Mouse (Mus musculus): ENCODE data around the gene Wwtr1.

Wwtr1 gene

DNA sequence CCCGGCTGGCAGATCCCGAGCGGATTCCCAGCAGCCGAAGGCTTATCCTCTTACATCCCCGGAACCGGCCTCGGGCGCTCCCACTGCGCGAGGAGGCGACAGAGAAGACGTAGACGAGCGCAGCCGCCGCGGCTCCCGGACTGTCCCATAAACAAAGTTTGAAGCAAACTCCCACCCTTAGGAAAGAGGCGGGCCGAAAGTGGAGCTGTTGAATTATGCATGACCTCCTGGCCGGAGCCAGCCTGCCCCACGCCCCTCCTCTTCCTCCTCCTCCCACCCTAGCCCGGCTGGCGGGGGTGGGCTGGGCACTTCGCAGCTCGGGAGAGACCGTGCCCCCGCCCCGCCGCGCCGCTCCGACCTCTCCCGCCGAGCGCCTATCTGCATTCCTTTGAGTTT, at the start of gene Wwtr1:
Gene Wwtr1, minus strand, starts transcription at position 251 of the 396 bp plus-strand sequence.
- DNase-seq = peak; percentile 96 to 98

DNA sequence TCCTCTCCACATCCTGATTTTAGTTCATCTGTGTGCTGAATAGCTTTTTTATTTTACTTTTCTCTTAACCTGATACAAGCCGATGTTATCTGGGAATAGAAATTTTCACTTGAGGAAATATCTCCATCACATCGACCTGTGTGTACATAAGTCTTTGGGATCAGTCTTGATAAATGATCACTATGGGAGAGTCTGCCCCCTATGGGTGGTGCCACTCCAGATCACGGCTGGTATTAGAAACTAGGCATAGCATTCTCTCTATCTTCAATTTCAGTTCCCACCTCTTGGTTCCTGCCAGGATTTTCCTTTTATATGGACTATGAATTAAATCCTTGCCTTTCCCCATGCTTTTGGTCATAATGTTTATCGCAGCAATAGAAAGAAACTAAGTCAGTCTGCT, 44.0 kb upstream of the Wwtr1 start:
- DNase-seq = peak; percentile 52 to 74

DNA sequence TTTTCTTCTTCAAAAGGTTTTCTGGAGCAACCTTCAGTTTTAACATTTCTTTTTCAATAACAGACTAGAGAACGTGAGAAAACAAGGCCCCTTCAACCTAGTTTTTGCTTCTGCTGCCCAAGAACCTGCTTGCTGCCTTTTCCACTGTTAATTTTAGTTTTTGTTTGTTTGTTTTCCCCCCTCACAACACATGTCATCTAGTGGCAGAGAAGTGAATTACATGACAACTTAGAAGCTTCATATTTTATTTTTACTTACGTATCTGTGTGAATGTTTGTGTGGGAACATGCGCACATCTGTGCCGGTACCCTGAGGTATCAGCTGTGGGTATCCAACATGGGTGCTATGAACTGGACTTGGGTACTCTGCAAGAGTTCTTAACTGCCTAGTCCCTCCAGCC, 39.9 kb upstream of the Wwtr1 start:
- DNase-seq = no peak

DNA sequence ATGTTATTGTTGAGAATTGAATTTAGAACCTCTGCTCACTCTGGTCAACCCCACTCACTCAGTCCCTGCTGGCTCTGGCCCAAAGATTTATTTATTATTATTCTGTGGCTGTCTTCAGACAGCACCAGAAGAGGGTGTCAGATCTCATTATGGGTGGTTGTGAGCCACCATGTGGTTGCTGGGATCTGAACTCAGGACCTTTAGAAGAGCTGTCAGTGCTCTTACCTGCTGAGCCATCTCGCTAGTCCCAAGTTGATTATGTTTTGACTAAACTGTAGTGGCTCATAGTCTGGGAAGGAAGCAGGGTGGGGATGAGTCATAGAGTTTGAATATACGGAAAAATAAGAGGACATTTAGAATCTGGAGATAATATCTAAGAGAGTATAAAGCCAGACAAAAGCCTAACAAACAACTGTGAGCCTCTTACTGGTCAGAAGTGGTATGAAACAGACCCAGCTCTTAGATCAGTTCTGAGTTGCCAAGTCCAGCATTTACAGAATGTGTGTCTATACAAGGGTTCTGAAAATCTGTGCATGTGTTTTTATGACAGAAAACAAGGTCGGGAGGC, 36.8 kb upstream of the Wwtr1 start:
- no peak for DNase-seq

DNA sequence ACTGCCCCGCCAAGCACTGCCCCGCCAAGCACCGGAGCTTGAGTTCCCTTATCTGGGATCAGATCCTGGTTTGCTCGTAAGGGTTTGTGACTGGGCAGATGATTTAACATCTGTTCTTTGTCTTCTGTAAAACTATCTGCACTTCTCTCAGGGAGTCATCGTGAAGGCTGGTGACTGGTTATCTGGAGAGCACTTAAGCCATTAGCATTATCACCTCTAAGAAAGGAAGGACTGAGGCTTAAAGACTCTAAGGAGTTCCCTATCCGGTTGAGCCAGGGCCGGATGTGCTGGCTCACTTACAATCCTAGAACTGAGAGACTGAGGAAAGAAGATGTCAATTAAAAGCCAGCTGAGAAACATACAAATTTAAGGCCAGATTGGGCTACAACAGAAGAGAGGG, 36.1 kb upstream of the Wwtr1 start:
- no peak for DNase-seq

DNA sequence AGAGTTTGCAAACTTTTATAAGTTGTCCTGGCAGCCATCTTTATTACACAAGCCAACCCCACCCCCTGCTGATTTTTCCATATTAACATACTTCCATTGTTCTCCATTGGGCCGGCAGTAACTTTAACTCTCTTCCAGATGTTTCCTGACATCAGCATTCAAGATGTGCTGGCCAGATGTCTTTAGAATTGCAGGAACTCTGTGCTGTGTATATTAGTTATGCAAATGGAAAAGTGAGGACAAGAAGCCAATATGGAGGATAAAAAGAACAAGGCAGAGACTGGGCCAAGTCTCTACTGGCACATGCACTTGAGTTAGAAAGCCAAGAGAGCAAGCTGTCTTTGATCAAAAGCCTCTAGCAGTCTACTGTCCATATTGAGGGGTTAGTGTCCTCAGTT, 28.9 kb upstream of the Wwtr1 start:
- DNase-seq = no peak

DNA sequence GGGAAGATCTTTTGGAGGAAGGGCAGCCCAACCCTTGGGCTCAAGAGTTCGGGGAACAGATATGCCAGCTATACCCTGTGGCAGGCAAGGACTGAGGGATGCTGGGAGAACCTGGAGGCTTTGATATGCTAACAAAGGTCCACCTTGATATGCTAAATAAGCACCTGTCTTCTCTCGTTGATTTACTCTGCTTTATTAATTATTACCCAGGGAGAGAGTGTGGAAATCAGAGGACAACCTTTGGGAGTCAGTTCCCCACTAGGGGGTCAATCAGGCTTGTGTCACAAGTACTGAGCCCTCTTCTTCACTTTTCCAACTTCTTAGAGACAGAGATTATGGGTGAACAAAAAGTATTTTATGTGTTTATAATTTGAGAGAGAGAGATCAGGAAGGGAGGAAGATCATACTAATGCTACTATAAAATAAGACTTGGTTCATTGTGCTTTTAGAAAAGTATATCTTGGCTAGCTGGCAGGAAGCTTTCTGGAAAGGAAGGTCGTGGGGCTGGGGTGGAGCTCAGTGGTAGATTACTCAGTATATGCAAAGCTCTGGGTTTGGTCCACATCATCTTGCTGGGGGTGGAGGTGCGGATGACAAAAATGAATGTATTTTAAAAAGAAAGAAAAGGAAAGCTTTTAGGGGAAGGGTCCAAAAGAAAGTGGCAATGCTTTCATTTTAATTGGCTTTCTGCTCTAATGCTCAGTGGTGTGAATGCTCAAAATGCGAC, 28.3 kb upstream of the Wwtr1 start:
- peak in 1 of 2 experiments; percentile 5 for DNase-seq

DNA sequence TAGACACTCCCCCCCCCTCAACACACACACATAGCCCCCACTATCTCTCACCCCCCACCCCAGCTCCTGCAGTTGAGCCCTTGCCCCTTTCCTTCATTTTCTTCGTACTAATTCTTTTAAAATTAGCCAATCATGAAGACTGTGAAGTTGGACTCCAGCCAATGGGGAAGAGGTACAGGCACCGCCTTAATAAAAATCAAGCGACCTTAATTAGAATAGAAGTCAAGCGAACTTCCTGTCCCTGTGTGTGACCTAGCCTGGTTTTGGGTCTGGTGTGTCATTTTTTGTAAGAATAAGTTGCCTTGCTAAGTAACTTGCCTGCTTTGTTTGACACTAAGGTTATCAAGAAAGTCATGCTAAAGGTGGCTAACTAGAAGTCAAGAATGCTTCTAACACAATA, 26.9 kb upstream of the Wwtr1 start:
- DNase-seq = no peak

DNA sequence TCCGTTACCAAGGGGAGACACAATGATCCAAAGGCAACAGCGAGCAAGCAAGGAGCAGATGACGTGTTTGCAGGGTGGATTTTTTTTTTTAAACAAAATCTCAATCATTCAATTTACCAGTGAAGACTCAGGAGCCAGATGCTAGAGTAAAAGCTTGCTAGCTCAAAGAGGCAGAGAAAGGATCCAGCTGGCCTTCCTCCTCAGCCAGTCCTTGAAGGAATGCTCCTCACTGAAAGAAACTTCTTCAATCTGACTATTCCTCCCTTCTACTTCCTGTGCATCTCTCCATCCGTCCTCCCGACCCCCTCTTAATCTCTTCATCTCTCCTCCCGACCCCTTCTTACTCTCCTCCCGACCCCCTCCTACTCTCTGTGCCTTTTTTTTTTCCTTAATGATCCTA, 20.9 kb upstream of the Wwtr1 start:
- no peak for DNase-seq

DNA sequence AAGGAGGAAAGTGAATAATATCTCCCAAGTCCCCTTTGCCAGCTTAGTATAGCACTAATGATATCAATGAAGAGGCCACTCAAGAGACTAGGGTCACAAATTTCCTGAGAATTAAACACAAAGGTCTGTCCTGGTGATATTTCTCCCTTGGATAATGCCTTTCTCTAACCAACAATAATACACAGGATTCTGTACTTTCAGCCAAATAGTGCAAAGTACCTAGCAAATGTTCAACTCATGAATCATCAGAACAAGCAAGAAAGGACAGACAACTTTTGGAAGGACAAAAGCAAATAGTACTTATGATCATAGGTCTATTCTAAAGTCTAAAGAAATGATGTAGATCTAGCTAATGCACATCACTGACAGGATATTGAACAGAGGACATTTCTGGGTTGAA, 19.8 kb upstream of the Wwtr1 start:
- no peak for DNase-seq

DNA sequence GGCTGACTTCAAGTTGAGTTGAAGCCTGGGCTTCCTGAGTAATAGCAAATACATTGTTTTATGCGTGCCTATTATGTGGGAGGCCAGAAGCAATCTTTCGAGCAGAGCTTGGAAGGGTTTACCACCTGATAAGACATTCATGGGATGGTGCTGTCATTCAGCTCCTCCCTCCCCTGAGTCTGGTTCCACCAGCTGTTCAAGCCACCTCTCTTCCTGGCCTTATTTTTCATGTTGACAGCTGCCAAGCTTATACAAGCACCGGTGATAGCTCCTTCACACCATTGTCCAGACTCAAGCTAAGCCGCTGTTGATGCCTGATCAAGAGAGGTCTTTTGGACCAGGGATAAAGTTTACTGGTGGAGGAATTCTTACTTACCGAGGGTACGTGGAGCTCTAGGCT, 10.3 kb upstream of the Wwtr1 start:
- no peak for DNase-seq

DNA sequence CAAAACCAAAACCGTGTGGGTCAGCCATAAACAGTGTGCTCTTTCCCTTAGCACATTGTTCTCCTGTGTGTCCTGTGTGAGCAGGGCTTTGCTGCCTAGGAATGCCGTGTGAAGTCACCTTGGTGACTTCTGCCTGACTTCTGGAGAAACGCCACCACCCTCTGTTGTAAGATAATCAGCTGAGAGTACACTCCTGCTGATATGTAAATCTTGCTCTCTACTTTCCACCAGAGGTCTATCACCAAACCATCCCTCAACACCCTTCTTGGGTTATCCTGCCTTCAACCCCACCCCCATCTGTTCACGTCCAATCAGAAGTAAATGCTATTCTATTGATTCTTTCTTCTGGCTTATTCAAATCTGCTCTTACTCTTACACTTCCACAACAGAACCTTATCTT, 7.8 kb upstream of the Wwtr1 start:
- DNase-seq = no peak

DNA sequence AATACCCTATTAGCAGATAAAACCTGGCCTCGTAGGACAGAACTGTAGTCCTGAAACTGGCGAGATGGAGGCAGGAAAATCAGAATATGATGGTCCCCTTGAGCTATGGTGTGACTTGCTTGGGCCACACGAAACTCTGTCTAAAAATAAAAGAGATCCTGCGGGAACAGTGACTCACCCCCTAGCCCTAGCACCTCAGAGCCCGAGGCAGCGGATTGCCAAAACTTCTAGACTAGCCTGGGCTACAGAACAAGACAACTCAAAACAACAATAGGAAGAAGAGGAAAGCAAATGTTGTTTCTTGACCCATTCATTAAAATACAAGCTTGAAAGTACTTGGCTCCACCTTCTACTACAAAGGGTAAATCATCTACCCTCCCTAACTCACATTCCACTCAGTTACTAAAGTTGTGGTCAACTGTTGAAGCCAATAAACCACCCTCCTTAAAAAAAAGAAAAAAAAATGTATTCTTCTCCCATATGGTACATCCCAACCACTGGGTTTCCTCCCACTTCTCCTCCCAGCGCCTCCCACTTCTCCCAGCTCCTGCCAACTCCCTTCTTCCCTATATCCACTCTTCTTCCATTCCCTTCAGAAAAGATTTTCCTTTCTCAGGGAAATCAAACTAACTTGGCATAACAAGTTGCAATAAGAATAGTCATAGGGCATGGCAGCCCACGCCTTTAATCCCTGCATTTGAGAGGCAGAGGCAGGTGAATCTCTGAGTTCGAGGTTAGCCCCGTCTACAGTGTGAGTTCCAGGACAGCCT, 4.9 kb upstream of the Wwtr1 start:
- DNase-seq = no peak

DNA sequence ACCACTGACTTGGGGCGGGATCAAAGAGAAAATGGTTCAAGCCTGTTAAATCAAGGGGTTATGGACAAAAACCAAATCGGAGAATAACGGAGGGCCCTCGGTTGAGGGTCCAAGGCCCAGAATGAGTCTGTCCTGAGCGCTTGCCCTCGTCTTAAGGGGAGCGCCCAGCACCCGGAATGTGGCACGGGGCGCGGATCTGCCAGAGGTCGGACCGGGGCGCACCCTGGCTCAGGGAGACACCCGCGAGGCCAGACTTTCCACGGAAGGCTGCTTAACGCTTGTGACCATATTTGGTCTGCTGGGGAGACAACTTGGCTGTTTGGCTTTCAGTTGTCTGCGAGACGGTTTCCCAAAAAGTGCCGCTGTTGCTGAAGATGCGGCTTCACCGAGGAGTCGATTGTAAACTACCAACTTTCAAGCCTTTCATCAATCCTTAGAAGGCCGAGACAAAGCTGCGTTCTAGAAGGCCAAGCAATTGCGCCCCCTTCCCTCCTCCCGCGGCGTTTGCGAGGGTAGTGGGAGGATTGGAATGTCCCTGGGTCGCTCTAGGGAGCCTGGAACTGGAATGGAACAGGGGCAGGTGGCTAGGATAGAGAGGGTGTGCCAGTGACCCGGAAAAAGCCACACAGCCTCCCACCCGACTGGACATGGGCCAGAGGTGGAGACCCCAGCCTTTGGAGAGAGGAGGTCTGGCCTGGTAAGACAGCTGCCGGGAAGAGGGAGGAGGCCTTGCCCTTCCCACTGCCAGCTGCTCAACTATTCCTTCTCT, 530 bp upstream of the Wwtr1 start:
- DNase-seq = peak; percentile 74 to 88

DNA sequence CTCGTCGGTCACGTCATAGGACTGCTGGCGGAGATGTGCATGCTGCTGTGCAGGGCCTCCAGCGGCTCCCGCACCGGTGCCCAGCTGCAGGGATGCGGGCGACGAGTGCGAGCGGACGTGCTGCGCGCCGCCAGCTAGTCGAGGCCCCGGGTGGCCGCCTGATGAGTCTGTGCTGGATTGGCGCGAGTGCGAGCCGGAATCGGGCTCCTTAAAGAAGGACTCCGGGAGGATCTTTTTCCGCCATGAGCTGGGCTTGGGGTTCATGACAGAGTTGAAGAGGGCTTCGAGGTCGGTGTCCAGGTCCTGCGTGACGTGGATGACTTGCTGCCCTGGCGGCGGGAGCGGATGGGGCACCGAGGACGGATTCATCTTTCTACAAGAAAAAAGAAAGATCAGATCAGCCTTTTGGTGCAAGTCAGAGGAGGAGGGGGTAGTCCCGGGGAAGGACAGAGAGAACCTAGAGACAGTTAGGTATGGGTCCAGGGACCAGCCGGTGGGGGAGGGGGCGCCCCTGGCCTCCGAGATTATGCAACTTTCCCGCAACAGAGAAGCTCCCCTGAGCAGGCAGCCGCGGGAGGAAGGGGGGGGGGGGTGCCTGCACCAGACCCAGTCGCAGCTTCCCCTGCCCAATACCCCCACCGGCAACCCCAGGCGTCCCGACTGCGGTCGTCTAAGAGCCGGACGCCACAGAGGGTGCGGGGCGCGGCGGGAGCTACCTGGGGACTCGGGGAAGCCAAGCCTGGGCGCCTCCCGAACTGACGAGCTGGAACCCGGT, 638 bp downstream of the Wwtr1 start:
- peak; percentile 62 to 84 for DNase-seq

DNA sequence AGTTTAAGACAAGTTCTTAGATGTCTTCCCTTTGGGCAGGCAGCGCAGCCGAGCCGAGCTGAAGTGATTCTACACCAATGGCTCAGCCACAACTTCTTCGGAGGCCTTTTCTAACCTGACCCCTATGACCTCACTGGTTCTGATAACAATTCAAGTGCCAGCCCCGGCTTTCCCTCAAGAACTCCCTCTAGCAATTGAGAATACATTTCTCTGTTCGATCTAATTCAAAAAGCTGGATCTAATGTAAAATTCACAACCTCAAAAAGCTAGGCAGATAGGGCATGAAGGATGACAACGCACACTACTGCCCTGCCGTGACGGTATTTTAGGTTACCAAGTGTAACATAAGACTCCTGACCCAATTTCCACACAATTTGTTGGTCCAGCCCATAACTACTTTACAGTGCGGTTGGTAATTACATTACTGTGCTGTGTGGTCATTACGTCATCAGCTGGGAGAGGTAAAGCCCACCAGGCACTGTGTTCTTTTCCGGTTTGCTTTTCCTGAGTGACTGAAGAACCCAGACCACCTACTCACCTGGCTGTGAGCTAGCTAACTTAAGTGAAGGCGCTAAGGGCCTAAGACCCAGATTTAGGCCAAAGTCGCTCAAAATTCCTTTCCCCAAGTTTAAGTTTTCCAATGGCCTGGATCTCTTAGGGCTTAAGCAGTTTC, 1.7 kb downstream of the Wwtr1 start:
- DNase-seq = no peak

DNA sequence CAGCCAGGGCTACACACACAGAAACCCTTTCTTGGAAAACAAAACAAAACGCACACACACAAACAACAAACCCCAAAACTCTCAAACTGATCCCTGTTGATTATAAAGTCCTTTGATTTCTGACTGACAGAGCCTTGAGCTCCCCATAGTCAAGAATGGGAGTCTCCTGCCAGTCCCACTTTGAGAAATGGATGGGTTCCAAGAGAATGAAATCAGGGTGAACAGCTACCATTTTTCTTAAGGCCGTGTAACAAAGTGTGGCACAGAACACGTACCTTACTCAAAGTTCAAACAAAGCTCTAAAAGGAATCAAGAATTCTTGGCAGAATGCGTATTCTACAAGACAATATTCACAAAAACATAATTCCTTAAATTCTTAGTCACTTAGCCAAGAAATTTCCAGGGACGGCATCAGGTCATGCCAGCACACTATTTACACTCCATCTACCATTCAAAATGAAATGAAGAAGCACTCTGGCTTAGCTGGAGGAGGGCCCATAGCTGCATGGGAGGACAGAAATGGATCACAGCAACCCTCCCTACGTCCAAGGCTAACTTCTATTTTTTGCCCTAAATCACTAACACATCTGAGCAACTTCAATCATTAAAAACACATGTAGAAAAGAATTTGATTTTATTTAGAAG, 3.3 kb downstream of the Wwtr1 start:
- no peak for DNase-seq

DNA sequence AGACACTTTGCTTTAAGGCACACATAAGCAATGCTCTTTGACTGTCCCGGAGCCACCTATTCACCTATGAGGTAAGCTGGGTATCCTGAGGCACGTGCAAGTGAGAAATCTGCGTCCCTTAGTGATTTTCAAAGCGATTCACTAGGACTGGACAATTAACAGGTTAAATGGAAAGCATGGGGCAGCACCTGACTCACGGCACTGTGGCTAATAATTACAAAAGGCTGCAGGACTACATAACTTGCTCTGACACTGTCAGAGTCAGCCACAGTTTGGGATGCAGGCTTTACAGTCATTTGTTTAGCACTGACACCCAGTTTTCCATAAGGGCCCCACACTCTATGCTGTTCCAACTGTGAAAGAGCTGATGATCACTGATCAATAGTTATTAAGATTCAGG, 9.1 kb downstream of the Wwtr1 start:
- DNase-seq = peak; percentile 65 to 77

DNA sequence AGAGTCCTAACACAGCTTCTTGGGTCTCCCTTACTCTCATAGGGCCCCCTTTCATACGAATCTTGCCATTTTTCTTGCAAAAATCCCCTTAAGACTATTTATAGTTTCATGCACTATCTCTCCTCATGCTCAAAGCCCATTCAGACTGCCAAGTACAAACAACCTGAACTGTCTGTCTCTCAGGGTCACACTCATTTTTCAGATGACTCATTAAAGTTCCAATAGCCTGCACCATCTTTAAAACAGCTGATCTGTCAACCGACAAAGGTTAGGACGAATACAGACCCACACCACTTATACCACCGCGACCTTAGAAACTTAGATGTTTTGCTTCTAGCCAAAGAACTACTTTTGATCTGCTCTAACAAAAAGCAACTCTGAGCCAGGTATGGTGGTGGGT, 12.1 kb downstream of the Wwtr1 start:
- DNase-seq = no peak

DNA sequence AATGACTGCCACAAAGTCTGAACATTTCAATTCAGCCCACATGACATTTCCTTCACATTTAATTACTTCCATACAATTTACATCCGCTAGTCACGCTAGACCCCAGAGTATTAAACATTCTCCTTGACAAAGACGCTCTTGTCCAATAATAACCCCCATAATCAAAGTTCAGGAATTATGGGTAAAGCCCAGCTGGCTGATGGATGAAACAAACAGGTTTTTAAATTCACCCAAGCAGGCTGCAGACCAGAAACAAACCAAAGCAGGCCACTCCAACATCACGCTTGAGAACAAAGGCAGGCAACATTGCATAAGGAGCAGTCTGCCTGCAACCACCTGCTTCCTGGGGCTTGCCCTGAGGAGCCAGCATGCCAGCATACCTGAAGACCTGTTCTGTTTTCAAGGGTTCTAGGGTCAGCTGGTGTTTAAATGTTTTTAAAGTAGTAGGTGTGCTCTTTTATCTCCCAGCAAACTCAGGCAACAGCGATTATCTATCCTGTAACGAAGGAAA, 12.7 kb downstream of the Wwtr1 start:
- DNase-seq = no peak

DNA sequence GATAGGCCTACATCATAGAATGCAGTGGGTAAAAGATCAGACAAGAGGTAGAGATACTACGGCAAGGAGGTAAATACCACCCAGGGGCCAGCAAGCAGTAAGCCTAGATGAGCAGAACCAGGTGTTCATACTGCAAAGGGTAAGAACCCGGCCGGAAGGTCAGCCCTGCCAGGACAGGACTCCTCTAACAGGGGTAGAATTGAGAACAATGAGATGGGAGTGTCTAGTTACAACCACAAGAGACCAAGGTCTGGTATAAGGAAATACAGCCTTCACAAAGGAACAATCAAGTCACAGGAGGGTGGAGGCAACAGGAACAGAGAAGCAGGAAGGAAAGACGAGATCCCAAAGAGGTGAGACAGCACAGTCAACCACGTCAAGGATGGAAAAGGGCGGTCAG, 16.9 kb downstream of the Wwtr1 start:
- DNase-seq = no peak
